Mouse (Mus musculus) brain, embryonic 14.5 days (tissue): ENCODE data around the gene Dst.

Experiments used
- CTCF ChIP-seq: fragments of 200-500 bp; IDR thresholded peaks from 2 replicates; pipeline ENCODE4 v1.5.1; 2012; ENCODE audit warnings: inconsistent platforms, mild to moderate bottlenecking, moderate library complexity, borderline replicate concordance; ENCODE audit not compliant: insufficient read depth, insufficient read length; ENCODE audit errors: extremely low read depth
- POLR2A ChIP-seq: fragments of 200-500 bp; IDR thresholded peaks from 2 replicates; pipeline ENCODE4 v1.6.1; 2012; ENCODE audit warnings: mild to moderate bottlenecking, inconsistent platforms, borderline replicate concordance; ENCODE audit not compliant: poor library complexity, insufficient read depth, insufficient read length, severe bottlenecking; ENCODE audit errors: extremely low read depth

DNA sequence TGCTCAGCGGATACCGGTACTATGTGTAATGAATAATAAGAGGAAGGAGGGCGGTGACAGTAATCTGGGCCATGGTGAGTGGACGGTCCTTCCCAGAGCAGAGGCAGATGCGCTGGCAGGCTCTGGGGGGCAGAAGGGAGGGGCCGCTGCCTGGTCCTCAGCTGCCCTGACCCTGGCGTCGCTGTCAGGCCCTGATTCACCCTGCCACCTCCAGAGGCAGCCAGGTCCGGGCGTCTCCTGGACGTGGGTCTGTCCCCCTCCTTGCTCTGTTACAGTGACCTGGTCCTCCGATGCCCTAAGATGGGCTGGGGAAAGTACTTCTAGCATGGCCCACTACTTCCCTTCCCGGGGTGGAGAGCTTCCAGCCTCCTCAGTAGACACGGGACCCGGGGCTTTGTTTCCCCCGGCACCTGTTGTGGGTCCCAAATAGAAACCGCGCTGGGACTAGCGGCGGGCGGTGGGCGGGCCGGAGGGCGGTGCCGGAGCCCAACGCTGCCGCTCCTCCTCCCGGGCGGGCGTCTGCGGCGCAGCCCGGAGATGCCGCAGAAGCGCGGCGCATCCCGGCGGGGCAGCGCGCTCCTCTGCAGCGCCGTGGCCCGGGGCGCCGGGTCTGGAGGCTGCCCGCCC, 103.1 kb downstream of the Dst start:
- peak; percentile 88 for TF ChIP-seq POLR2A
- TF ChIP-seq CTCF: peak; percentile 16; the same call in 1 of the 2 replicates
